Mouse (Mus musculus): Measurements from ENCODE around the gene Gm20388.

DNA sequence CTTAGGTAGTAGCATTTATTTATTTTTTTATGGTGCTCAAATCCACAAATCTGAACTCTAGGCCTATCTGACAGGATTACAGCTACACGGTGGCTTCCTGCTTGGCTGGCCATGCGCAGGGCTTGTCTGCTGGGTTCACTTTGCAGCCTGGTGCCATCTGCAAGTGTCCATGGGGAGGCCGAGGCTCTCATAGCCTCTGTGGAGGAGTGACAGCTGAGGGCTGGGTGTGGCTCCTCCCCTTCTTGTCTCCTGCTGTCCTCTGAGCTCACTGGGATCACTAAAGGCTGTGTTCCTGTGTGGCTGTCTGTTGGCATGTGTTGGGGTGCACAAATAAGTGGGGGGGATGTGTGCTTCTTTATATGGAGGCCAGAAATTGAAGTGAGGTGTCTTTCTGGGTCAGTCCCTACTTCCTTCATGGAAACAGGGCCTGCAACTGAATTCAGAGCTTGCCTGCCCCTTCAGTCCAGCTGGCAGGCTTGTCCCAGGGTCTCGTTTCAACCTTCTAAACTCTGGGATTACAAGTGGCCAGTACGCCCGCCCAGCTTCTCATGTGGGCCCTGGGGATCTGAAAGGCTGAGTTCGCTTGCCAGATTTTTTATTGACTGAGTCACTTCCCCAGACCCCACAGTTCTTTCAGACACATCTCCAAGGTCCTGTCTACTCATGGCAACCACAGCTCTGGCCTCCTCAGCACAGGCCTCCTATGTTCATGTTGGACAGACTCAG, 304.9 kb downstream of the Gm20388 start:
- TF ChIP-seq MAFK (IDR thresholded peaks at IDR 0.05; ENCODE audit: insufficient read depth, low read depth, low read length) (no peak), ZNF384 (IDR thresholded peaks at IDR 0.05; ENCODE audit: low read depth, low read length) (no peak), CHD2 (IDR thresholded peaks at IDR 0.05; ENCODE audit: low read depth, low read length) (no peak), HCFC1 (IDR thresholded peaks at IDR 0.05; ENCODE audit: borderline replicate concordance, insufficient read depth, low read length) (no peak)
